Mouse (Mus musculus): ENCODE data around the gene Aagab.

- TF ChIP-seq CTCF (IDR thresholded peaks at IDR 0.05; ENCODE audit: borderline replicate concordance, insufficient read depth, low read length), result peak; percentile 3; the same call in 1 of the 2 replicates
- no peak for TF ChIP-seq POLR2A (IDR thresholded peaks at IDR 0.05; ENCODE audit: low read depth, low read length)
Measured at GRCm38 (mm10) chr9:63579644-63580043, 22.8 kb upstream of the Aagab start.
